Mouse (Mus musculus) stomach, postnatal 0 days (tissue): ENCODE data around the gene Btbd17.

ENCODE experiments used
- CTCF ChIP-seq: IDR thresholded peaks from 2 replicates; pipeline ENCODE4 v1.5.1; 2016; ENCODE audit warnings: antibody characterized with exemption, low read depth, mild to moderate bottlenecking, moderate library complexity
- EP300 ChIP-seq: optimal IDR thresholded peaks from 2 replicates; pipeline ENCODE3; 2016; ENCODE audit warnings: antibody characterized with exemption

- TF ChIP-seq CTCF (no peak), EP300 (no peak)
These were observed 1.4 kb upstream of the Btbd17 start for GRCm38 (mm10) chr11:114797176-114797575.
